Mouse (Mus musculus): Measurements from ENCODE around the gene Scube1.

GRCm38 (mm10) chr15:83575543-83575942 is 149.3 kb downstream of the Scube1 start:
- TF ChIP-seq CTCF (IDR thresholded peaks at IDR 0.05; ENCODE audit: control insufficient read depth, insufficient read depth, insufficient read length) (no peak), CEBPB (IDR thresholded peaks at IDR 0.05; ENCODE audit: low read depth) (no peak), FOSL1 (IDR thresholded peaks at IDR 0.05; ENCODE audit: insufficient read depth, low read length, poor library complexity, severe bottlenecking) (no peak)
